Mouse (Mus musculus) stomach, postnatal 0 days (tissue): ENCODE results near the gene Krt34.

Source experiments
- CTCF ChIP-seq: IDR thresholded peaks from 2 replicates; pipeline ENCODE4 v1.5.1; 2016; ENCODE audit warnings: antibody characterized with exemption, low read depth, mild to moderate bottlenecking, moderate library complexity
- EP300 ChIP-seq: optimal IDR thresholded peaks from 2 replicates; pipeline ENCODE3; 2016; ENCODE audit warnings: antibody characterized with exemption

GRCm38 (mm10) chr11:100006624-100007023 lies 34.7 kb downstream of the Krt34 start:
- TF ChIP-seq EP300 (no peak), CTCF (peak; percentile 56)
